Mouse (Mus musculus): ENCODE results near the gene Tpd52l2.

DNA sequence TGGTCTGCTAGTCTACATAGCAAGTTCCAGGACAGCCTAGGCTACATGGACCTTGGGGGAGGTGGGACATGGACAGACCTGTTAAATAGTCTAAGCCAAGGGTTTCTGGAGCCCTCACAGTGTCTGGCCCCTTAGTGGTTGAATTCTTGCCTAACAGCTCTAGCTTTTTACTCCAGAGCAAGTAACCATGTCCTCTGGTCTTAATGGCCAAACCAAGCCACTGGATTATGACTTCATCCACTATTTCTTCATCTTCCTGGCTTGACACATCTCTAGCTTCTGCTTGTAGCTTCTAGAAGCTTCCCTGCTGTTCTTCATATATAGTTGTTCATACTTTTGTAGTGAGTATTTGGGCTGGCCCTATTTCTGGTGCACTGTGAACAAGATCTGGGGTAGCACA lies 56.8 kb downstream of the Tpd52l2 start:
- TF ChIP-seq CTCF (IDR thresholded peaks at IDR 0.05; ENCODE audit: low read depth, low read length): no peak
- TF ChIP-seq POLR2A (IDR thresholded peaks at IDR 0.05; ENCODE audit: insufficient read depth, low read length): no peak

All from ES-Bruce4 (cell line).